Mouse (Mus musculus) C2C12 (cell line): ENCODE results near the gene Usp46. TPM values are rescaled to one million over a fixed set of nuclear protein-coding genes. Genes with fewer than 3 reads are reported as not detected.

Experiments
- H3K27me3 ChIP-seq: one replicate; pipeline ENCODE4 v1.6.1; 2011; ENCODE audit not compliant: control insufficient read depth, insufficient read depth, insufficient read length
- H3K36me3 ChIP-seq: one replicate; pipeline ENCODE4 v1.6.1; 2011; ENCODE audit not compliant: control insufficient read depth, insufficient read depth
- H3K4me3 ChIP-seq: one replicate; pipeline ENCODE4 v1.5.1; 2011; ENCODE audit warnings: mild to moderate bottlenecking, control low read depth; ENCODE audit not compliant: poor library complexity, insufficient read depth, severe bottlenecking
- H3K79me2 ChIP-seq: one replicate; pipeline ENCODE4 v1.6.1; 2011; ENCODE audit not compliant: control insufficient read depth, insufficient read depth
- H3K79me3 ChIP-seq: one replicate; pipeline ENCODE4 v1.6.1; 2011; ENCODE audit warnings: low read depth, control low read depth
- H3ac ChIP-seq: one replicate; pipeline ENCODE3; 2011; ENCODE audit warnings: low read depth; ENCODE audit not compliant: control insufficient read depth, insufficient read length
- CEBPB ChIP-seq: IDR thresholded peaks from one replicate; pipeline ENCODE4 v1.6.1; 2011; ENCODE audit warnings: low read depth, mild to moderate bottlenecking, control low read depth, moderate library complexity
- CTCF ChIP-seq: IDR thresholded peaks from one replicate; pipeline ENCODE4 v1.5.1; 2011; ENCODE audit not compliant: control insufficient read depth, insufficient read depth, insufficient read length
- FOSL1 ChIP-seq: IDR thresholded peaks from one replicate; pipeline ENCODE4 v1.8.0; 2011; ENCODE audit warnings: mild to moderate bottlenecking, low read length; ENCODE audit not compliant: poor library complexity, insufficient read depth, severe bottlenecking
- MAX ChIP-seq: IDR thresholded peaks from one replicate; pipeline ENCODE4 v1.6.1; 2011; ENCODE audit warnings: mild to moderate bottlenecking, control low read depth
- MYOD1 ChIP-seq: IDR thresholded peaks from one replicate; pipeline ENCODE4 v1.6.1; 2011; ENCODE audit warnings: low read depth; ENCODE audit not compliant: control insufficient read depth, insufficient read length
- MYOG ChIP-seq: IDR thresholded peaks from one replicate; pipeline ENCODE4 v1.6.1; 2011; ENCODE audit not compliant: control insufficient read depth, insufficient read length; ENCODE audit errors: extremely low read depth
- USF1 ChIP-seq: IDR thresholded peaks from one replicate; pipeline ENCODE4 v1.6.1; 2011; ENCODE audit warnings: low read depth, mild to moderate bottlenecking, control low read depth, moderate library complexity
- long read RNA-seq, 2 experiments: library from polyadenylated mRNA; unstranded; transcript quantifications; one replicate each; pipeline ENCODE4 v2.0.0; 2019 to 2020
- polyA plus RNA-seq: library from polyadenylated mRNA; unstranded; fragments of >200 nt; fragmentation: generic; extraction: Trizol; gene quantifications from one replicate; pipeline ENCODE4 v1.2.1, GENCODE M21; 2012; ENCODE audit warnings: missing spikeins

The Usp46 gene
- polyA plus RNA-seq = 6.7 TPM
- long read RNA-seq, experiment 1, full-length matches to known transcripts = 2 of 6 reads
- long read RNA-seq, experiment 1, partial matches to known transcripts = 1 of 6 reads
- long read RNA-seq, experiment 1, other reads (novel, unspliced or antisense) = 3 of 6 reads
- long read RNA-seq, experiment 2, full-length matches to known transcripts = 95 of 102 reads
- long read RNA-seq, experiment 2, partial matches to known transcripts = 2 of 102 reads
- long read RNA-seq, experiment 2, other reads (novel, unspliced or antisense) = 5 of 102 reads

- Histone ChIP-seq H3ac (peak within 1 kb of the TSS; percentile 84), H3K36me3 (no peaks in the 10 kb centered on the region), H3K79me3 (peaks cover 5% of the 10 kb centered on the region), H3K79me2 (peaks cover 43% of the 10 kb centered on the region), H3K4me3 (peak within 1 kb of the TSS; percentile 59), H3K27me3 (no peaks in the 10 kb centered on the region)
- no peak for TF ChIP-seq CEBPB
- no peak for TF ChIP-seq MAX
Observed at GRCm38 (mm10) chr5:74067831-74068713, at the start of gene Usp46. Gene Usp46 (minus strand): TSS chr5:74068431.

GRCm38 (mm10) chr5:74113961-74114689 lies 45.9 kb upstream of the Usp46 start:
- no peaks in the 10 kb centered on the region for H3K27me3 ChIP-seq
- no peaks in the 10 kb centered on the region for H3K79me3 ChIP-seq
- no peak overlapping the region for H3ac ChIP-seq
- no peak for TF ChIP-seq CEBPB
- no peak for TF ChIP-seq MAX
- no peak for TF ChIP-seq CTCF
- TF ChIP-seq FOSL1 = no peak
- no peak for TF ChIP-seq USF1
- no peak for TF ChIP-seq MYOD1
- TF ChIP-seq MYOG = no peak
- H3K79me2 ChIP-seq = no peaks in the 10 kb centered on the region
- no peak overlapping the region for H3K4me3 ChIP-seq
- H3K36me3 ChIP-seq = no peaks in the 10 kb centered on the region

- no peaks in the 10 kb centered on the region for H3K79me3 ChIP-seq
- no peak for TF ChIP-seq MYOG
- TF ChIP-seq CTCF = no peak
- TF ChIP-seq CEBPB = no peak
- no peak for TF ChIP-seq MAX
- TF ChIP-seq FOSL1 = no peak
- no peak for TF ChIP-seq MYOD1
- no peak for TF ChIP-seq USF1
- H3K36me3 ChIP-seq = no peaks in the 10 kb centered on the region
- no peak overlapping the region for H3K4me3 ChIP-seq
- no peak overlapping the region for H3ac ChIP-seq
- H3K27me3 ChIP-seq = no peaks in the 10 kb centered on the region
- no peaks in the 10 kb centered on the region for H3K79me2 ChIP-seq
Observed at GRCm38 (mm10) chr5:74105445-74105844, 37.2 kb upstream of the Usp46 start.

GRCm38 (mm10) chr5:74101761-74102160 lies 33.5 kb upstream of the Usp46 start:
- Histone ChIP-seq H3K4me3 (no peak overlapping the region), H3K36me3 (peaks cover 20% of the 10 kb centered on the region), H3ac (no peak overlapping the region), H3K79me3 (no peaks in the 10 kb centered on the region), H3K79me2 (no peaks in the 10 kb centered on the region), H3K27me3 (no peaks in the 10 kb centered on the region)
- TF ChIP-seq FOSL1 (no peak), MYOD1 (no peak), CTCF (no peak), MYOG (no peak), MAX (no peak), USF1 (no peak), CEBPB (no peak)

- Histone ChIP-seq H3ac (no peak overlapping the region), H3K36me3 (peaks cover 42% of the 10 kb centered on the region), H3K79me3 (peaks cover 9% of the 10 kb centered on the region), H3K79me2 (peaks cover 18% of the 10 kb centered on the region), H3K27me3 (no peaks in the 10 kb centered on the region), H3K4me3 (no peak overlapping the region)
- TF ChIP-seq FOSL1 = no peak
- no peak for TF ChIP-seq CEBPB
- TF ChIP-seq MYOD1 = no peak
- TF ChIP-seq MYOG = no peak
- no peak for TF ChIP-seq CTCF
- TF ChIP-seq USF1 = no peak
- no peak for TF ChIP-seq MAX
Observed at GRCm38 (mm10) chr5:74099046-74099445, 30.8 kb upstream of the Usp46 start.

- TF ChIP-seq MYOD1 = no peak
- no peak for TF ChIP-seq USF1
- TF ChIP-seq MYOG = no peak
- H3K79me3 ChIP-seq = peaks cover 19% of the 10 kb centered on the region
- H3K27me3 ChIP-seq = no peaks in the 10 kb centered on the region
- H3K4me3 ChIP-seq = no peak overlapping the region
- peaks cover 49% of the 10 kb centered on the region for H3K36me3 ChIP-seq
- no peak overlapping the region for H3ac ChIP-seq
- H3K79me2 ChIP-seq = peaks cover 30% of the 10 kb centered on the region
Observed at GRCm38 (mm10) chr5:74097854-74098220, 29.6 kb upstream of the Usp46 start.
